Mouse (Mus musculus): Measurements from ENCODE around the gene Glis2.

DNA sequence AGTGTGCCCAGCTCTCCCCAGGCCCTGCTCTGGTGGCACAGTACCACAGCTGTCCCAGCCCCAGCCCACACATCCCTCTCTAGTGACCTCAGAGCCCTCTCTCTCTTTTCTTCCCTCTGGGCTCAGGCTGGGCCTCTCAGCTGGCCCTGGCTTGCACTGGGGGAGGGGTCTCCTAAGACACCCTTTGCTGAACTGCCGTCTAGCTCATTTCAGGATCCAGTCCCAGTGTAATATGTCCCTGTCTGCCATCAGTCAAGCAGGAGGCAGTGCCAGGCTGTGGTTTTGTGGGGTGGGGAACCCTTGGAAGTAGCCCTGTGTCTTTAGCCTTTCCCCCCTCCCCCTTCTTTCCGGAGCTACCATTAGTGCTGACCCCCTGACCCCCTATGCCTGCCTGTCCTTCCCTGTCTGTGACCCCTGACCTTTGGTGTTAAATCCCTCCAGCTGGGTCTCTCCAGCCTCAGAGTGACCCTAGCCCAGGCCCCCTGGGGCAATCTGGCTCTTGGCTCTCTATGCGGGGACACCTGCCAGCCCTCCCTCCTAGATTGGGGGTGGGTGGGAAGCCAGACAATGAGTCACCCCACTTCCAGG is 1.7 kb downstream of the Glis2 start:
- TF ChIP-seq POLR2A (IDR thresholded peaks at IDR 0.05; ENCODE audit: borderline replicate concordance, control insufficient read depth, low read depth, low read length) (no peak), CTCF (IDR thresholded peaks at IDR 0.05; ENCODE audit: control insufficient read depth, insufficient read depth, low read length) (no peak)

All from bone marrow, adult 2 months (tissue).